Mouse (Mus musculus) testis, adult 2 months (tissue): ENCODE measurements around the gene Tln2.

ENCODE experiments used
- CTCF ChIP-seq: fragments of 200-500 bp; IDR thresholded peaks from 2 replicates; pipeline ENCODE4 v1.5.1; 2012; ENCODE audit warnings: low read depth, mild to moderate bottlenecking, inconsistent platforms, low read length, moderate library complexity; ENCODE audit not compliant: control insufficient read depth, insufficient read depth, insufficient replicate concordance
- POLR2A ChIP-seq: fragments of 200-500 bp; IDR thresholded peaks from 2 replicates; pipeline ENCODE4 v1.6.1; 2012; ENCODE audit warnings: low read depth, mild to moderate bottlenecking, inconsistent platforms, low read length, moderate library complexity; ENCODE audit not compliant: control insufficient read depth

- TF ChIP-seq POLR2A (no peak), CTCF (no peak)
Measured at GRCm38 (mm10) chr9:67273362-67273761, 286.1 kb downstream of the Tln2 start.
